Mouse (Mus musculus): ENCODE data around the gene Gm17783. TPM values are rescaled to one million over a fixed set of nuclear protein-coding genes. Genes with fewer than 3 reads are reported as not detected.
"Not testable (repeated sequence)": the region's sequence is repeated elsewhere in the genome, so short reads cannot be mapped to it uniquely, and the experiment has no call there.

Gm17783 gene
- polyA plus RNA-seq (2015; fragmentation: Nextera tagmentation; extraction: Ambion mirVana) = not detected in 2 replicates

DNA sequence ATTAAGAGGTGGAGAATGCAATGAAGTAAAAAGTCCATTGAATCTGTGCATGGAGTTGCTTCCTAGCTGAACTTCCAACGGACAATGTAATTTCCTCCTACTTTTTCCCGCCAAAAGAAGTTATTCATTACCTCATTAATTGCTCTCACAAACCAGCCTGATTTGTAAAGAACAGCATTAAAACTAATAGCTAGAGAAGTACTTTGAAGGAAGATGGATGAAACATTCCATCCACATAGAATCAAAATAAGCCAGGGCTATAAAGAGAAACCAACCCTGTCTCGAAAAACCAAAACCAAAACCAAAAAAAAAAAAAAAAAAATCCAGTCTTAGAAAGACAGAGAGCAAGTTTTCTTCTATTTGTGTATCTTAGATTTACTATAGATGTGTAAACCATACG, at the start of gene Gm17783:
Gene Gm17783, minus strand, starts transcription at position 101 of the 400 bp plus-strand sequence.
- Histone ChIP-seq H3K27ac (replicated peaks) (no peak within 1 kb of the TSS), H3K9me3 (no peaks in the 10 kb centered on the region), H3K4me2 (no peak within 1 kb of the TSS), H3K36me3 (no peaks in the 10 kb centered on the region), H3K9ac (no peak within 1 kb of the TSS), H3K27me3 (no peaks in the 10 kb centered on the region), H3K4me1 (replicated peaks) (no peaks in the 10 kb centered on the region), H3K4me3 (no peak within 1 kb of the TSS)
- WGBS = 86% methylated on average over 4 of the region's 4 CpGs
- no peak for ATAC-seq (ENCODE audit: low FRiP score, low read depth)

GRCm38 (mm10) chr16:45579883-45580282, 48.0 kb upstream of the Gm17783 start:
- Histone ChIP-seq H3K36me3 (no peaks in the 10 kb centered on the region), H3K4me2 (no peak overlapping the region), H3K9ac (no peak overlapping the region), H3K27me3 (no peaks in the 10 kb centered on the region), H3K4me3 (no peak overlapping the region), H3K27ac (replicated peaks) (no peak overlapping the region), H3K9me3 (no peaks in the 10 kb centered on the region), H3K4me1 (replicated peaks) (no peaks in the 10 kb centered on the region)
- no peak for ATAC-seq (ENCODE audit: low FRiP score, low read depth)
- 71% methylated on average over 12 of the region's 12 CpGs for WGBS

GRCm38 (mm10) chr16:45572307-45572706, 40.5 kb upstream of the Gm17783 start:
- Histone ChIP-seq H3K27me3 (no peaks in the 10 kb centered on the region), H3K4me2 (no peak overlapping the region), H3K36me3 (no peaks in the 10 kb centered on the region), H3K4me1 (replicated peaks) (no peaks in the 10 kb centered on the region), H3K27ac (replicated peaks) (no peak overlapping the region), H3K4me3 (no peak overlapping the region), H3K9ac (no peak overlapping the region), H3K9me3 (no peaks in the 10 kb centered on the region)
- ATAC-seq (ENCODE audit: low FRiP score, low read depth) = no peak
- 84% methylated on average over 3 of the region's 3 CpGs for WGBS

GRCm38 (mm10) chr16:45561747-45562146, 29.9 kb upstream of the Gm17783 start:
- Histone ChIP-seq H3K4me3 (no peak overlapping the region), H3K9me3 (no peaks in the 10 kb centered on the region)
- 68% methylated on average over 3 of the region's 3 CpGs for WGBS

GRCm38 (mm10) chr16:45551579-45551978, 19.7 kb upstream of the Gm17783 start:
- Histone ChIP-seq H3K4me2 (no peak overlapping the region), H3K4me1 (replicated peaks) (no peaks in the 10 kb centered on the region), H3K27ac (replicated peaks) (no peak overlapping the region), H3K36me3 (no peaks in the 10 kb centered on the region), H3K4me3 (no peak overlapping the region), H3K9me3 (no peaks in the 10 kb centered on the region), H3K9ac (no peak overlapping the region), H3K27me3 (no peaks in the 10 kb centered on the region)
- WGBS = 83% methylated on average over 2 of the region's 2 CpGs
- ATAC-seq (ENCODE audit: low FRiP score, low read depth) = no peak

More at GRCm38 (mm10) chr16:45561747-45562146, 29.9 kb upstream of the Gm17783 start:
- no peaks in the 10 kb centered on the region for H3K4me1 ChIP-seq (replicated peaks)
- H3K9ac ChIP-seq = no peak overlapping the region
- H3K36me3 ChIP-seq = no peaks in the 10 kb centered on the region
- no peak overlapping the region for H3K4me2 ChIP-seq
- no peaks in the 10 kb centered on the region for H3K27me3 ChIP-seq
- H3K27ac ChIP-seq (replicated peaks) = no peak overlapping the region
- ATAC-seq (ENCODE audit: low FRiP score, low read depth) = no peak

- Histone ChIP-seq H3K4me3 (no peak overlapping the region), H3K4me2 (no peak overlapping the region), H3K4me1 (replicated peaks) (no peaks in the 10 kb centered on the region), H3K27me3 (no peaks in the 10 kb centered on the region), H3K9ac (no peak overlapping the region), H3K36me3 (no peaks in the 10 kb centered on the region), H3K27ac (replicated peaks) (no peak overlapping the region), H3K9me3 (no peaks in the 10 kb centered on the region)
- no peak for ATAC-seq (ENCODE audit: low FRiP score, low read depth)
These were observed 16.1 kb upstream of the Gm17783 start for GRCm38 (mm10) chr16:45547982-45548381.

- WGBS = 89% methylated on average over 3 of the region's 3 CpGs
- no peaks in the 10 kb centered on the region for H3K4me1 ChIP-seq (replicated peaks)
- no peak overlapping the region for H3K4me3 ChIP-seq
- no peak overlapping the region for H3K4me2 ChIP-seq
- no peak overlapping the region for H3K27ac ChIP-seq (replicated peaks)
- no peak for ATAC-seq (ENCODE audit: low FRiP score, low read depth)
- H3K27me3 ChIP-seq = no peaks in the 10 kb centered on the region
- no peak overlapping the region for H3K9ac ChIP-seq
- no peaks in the 10 kb centered on the region for H3K9me3 ChIP-seq
- H3K36me3 ChIP-seq = no peaks in the 10 kb centered on the region
These were observed 12.5 kb upstream of the Gm17783 start for GRCm38 (mm10) chr16:45544341-45544740.

- no peak overlapping the region for H3K4me3 ChIP-seq
- H3K36me3 ChIP-seq = no peaks in the 10 kb centered on the region
- H3K9me3 ChIP-seq = no peaks in the 10 kb centered on the region
- no peak overlapping the region for H3K4me2 ChIP-seq
- ATAC-seq (ENCODE audit: low FRiP score, low read depth) = no peak
- H3K9ac ChIP-seq = no peak overlapping the region
- H3K27me3 ChIP-seq = no peaks in the 10 kb centered on the region
- H3K27ac ChIP-seq (replicated peaks) = no peak overlapping the region
- H3K4me1 ChIP-seq (replicated peaks) = no peaks in the 10 kb centered on the region
These were observed 10.3 kb upstream of the Gm17783 start for GRCm38 (mm10) chr16:45542108-45542507.

DNA sequence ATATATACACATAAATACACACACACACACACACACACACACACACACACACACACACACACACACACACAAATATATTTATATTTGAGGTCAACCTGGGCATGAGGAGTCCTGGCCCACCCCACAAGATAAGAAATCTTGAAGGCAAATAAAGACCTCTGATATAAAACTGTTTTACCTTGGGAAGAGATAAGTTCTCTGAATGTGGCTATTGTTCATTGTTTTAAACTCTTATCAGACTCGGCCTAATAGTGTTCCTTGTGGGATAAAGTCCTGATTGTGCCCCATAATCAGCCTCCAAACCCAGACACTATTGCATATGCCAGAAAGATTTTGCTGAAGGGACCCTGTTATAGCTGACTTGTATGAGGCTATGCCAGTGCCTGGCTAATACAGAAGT, 6.5 kb upstream of the Gm17783 start:
- not testable (repeated sequence) for H3K9me3 ChIP-seq; H3K4me2 ChIP-seq; ATAC-seq (ENCODE audit: low FRiP score, low read depth); H3K27me3 ChIP-seq; H3K9ac ChIP-seq; H3K4me3 ChIP-seq; H3K27ac ChIP-seq (replicated peaks); H3K36me3 ChIP-seq; H3K4me1 ChIP-seq (replicated peaks)
- 80% methylated on average over 1 of the region's 1 CpGs for WGBS

DNA sequence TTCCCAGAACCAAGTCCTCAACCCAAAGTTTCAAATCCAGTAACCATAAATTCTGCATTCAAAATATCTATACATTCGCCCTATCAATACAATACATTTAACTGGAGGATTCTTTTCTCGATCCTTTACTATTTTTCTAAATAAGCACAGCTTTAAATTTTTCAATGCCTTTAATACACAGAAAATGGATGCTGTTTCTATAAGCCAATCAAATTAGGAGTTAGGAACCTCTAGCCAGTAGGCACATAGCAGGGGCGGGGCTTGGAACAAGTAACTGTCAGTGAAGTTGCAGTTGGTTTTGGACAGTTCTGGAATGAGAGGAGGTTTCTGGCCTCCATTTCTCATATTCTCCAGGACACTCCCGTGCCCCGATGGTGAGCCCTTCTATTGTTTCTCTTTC, 3.2 kb upstream of the Gm17783 start, which contains the start of gene Slc9c1:
Gene Slc9c1, plus strand, starts transcription at position 301 of the 400 bp plus-strand sequence.
- H3K4me1 ChIP-seq (replicated peaks) = no peaks in the 10 kb centered on the region
- no peaks in the 10 kb centered on the region for H3K27me3 ChIP-seq
- no peak for ATAC-seq (ENCODE audit: low FRiP score, low read depth)
- H3K9me3 ChIP-seq = no peaks in the 10 kb centered on the region
- no peak within 1 kb of the TSS for H3K4me3 ChIP-seq
- 94% methylated on average over 5 of the region's 5 CpGs for WGBS
- H3K4me2 ChIP-seq = no peak within 1 kb of the TSS
- no peaks in the 10 kb centered on the region for H3K36me3 ChIP-seq
- H3K9ac ChIP-seq = no peak within 1 kb of the TSS
- no peak within 1 kb of the TSS for H3K27ac ChIP-seq (replicated peaks)

DNA sequence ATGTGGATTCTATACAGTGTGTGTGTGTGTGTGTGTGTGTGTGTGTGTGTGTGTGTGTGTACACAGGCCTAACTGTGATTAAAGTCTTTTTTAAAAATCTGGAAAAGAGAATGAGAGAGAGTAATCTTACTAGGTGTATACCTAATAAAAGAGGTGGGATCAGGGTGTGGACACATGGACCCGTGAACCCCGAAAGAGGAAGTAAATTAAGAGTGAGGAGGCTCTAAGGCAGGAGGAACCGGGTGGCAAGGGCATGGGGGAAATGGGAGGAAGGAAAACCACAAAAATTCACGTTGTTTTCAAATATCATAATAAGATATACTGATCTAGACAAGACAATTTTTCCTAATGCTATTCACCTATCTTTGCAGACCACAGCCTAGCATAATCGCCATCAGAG, 6.3 kb downstream of the Gm17783 start:
- Histone ChIP-seq H3K4me1 (replicated peaks) (no peaks in the 10 kb centered on the region), H3K9ac (no peak overlapping the region), H3K4me2 (no peak overlapping the region), H3K9me3 (no peaks in the 10 kb centered on the region), H3K27me3 (no peaks in the 10 kb centered on the region), H3K4me3 (no peak overlapping the region), H3K36me3 (no peaks in the 10 kb centered on the region), H3K27ac (replicated peaks) (no peak overlapping the region)
- no peak for ATAC-seq (ENCODE audit: low FRiP score, low read depth)
- 78% methylated on average over 5 of the region's 5 CpGs for WGBS

GRCm38 (mm10) chr16:45495326-45495725, 36.5 kb downstream of the Gm17783 start:
- WGBS = 83% methylated on average over 1 of the region's 1 CpGs
- no peaks in the 10 kb centered on the region for H3K36me3 ChIP-seq
- H3K4me1 ChIP-seq (replicated peaks) = no peaks in the 10 kb centered on the region
- no peaks in the 10 kb centered on the region for H3K9me3 ChIP-seq
- no peak overlapping the region for H3K4me2 ChIP-seq
- no peak overlapping the region for H3K27ac ChIP-seq (replicated peaks)
- no peaks in the 10 kb centered on the region for H3K27me3 ChIP-seq
- ATAC-seq (ENCODE audit: low FRiP score, low read depth) = no peak
- H3K4me3 ChIP-seq = no peak overlapping the region
- H3K9ac ChIP-seq = no peak overlapping the region

- WGBS = 66% methylated on average over 5 of the region's 5 CpGs
These were observed 38.9 kb downstream of the Gm17783 start, which contains the start of gene Gm609 for GRCm38 (mm10) chr16:45492927-45493326. Gene Gm609, minus strand, starts transcription at chr16:45492969.

More at GRCm38 (mm10) chr16:45492927-45493326, 38.9 kb downstream of the Gm17783 start, which contains the start of gene Gm609:
- Histone ChIP-seq H3K9me3 (no peaks in the 10 kb centered on the region), H3K36me3 (no peaks in the 10 kb centered on the region), H3K4me2 (no peak within 1 kb of the TSS), H3K9ac (no peak within 1 kb of the TSS), H3K4me1 (replicated peaks) (no peaks in the 10 kb centered on the region), H3K27ac (replicated peaks) (no peak within 1 kb of the TSS), H3K4me3 (no peak within 1 kb of the TSS), H3K27me3 (no peaks in the 10 kb centered on the region)
- no peak for ATAC-seq (ENCODE audit: low FRiP score, low read depth)

Measured in hindbrain, embryonic 15.5 days (tissue).